Mouse (Mus musculus) stomach, postnatal 0 days (tissue): Measurements from ENCODE around the gene Polr2e. TPM values are rescaled to one million over a fixed set of nuclear protein-coding genes. Genes with fewer than 3 reads are reported as not detected.

Experiments used
- ATAC-seq: fragments of 200-750 bp; cut with Nextera tagmentation; 2 replicates; pipeline ENCODE4 v1.8.0; 2017; ENCODE audit not compliant: low FRiP score, low TSS enrichment
- DNase-seq: peaks from one replicate; pipeline ENCODE4 v3.0.0-alpha.2; 2016; ENCODE audit warnings: low spot score
- H3K27ac ChIP-seq: fragments of 300-500 bp; sonication (generic); replicated peaks from 2 replicates; pipeline ENCODE4 v1.5.1; 2014; ENCODE audit warnings: mild to moderate bottlenecking, control low read depth
- H3K27me3 ChIP-seq: fragments of 300-500 bp; sonication (generic); 2 replicates; pipeline ENCODE4 v1.6.1; 2014; ENCODE audit warnings: low read length; ENCODE audit not compliant: control insufficient read depth, insufficient read depth
- H3K36me3 ChIP-seq: fragments of 300-500 bp; sonication (generic); 2 replicates; pipeline ENCODE4 v1.6.1; 2014; ENCODE audit warnings: low read length, mixed read lengths; ENCODE audit not compliant: control insufficient read depth, insufficient read depth
- H3K4me1 ChIP-seq: fragments of 300-500 bp; sonication (generic); replicated peaks from 2 replicates; pipeline ENCODE4 v1.6.1; 2014; ENCODE audit warnings: antibody characterized with exemption; ENCODE audit not compliant: control insufficient read depth, insufficient read depth
- H3K4me2 ChIP-seq: fragments of 300-500 bp; sonication (generic); replicated peaks from 2 replicates; pipeline ENCODE4 v1.6.1; 2014; ENCODE audit warnings: low read depth, mild to moderate bottlenecking, control low read depth, moderate library complexity
- H3K4me3 ChIP-seq: fragments of 300-500 bp; sonication (generic); 2 replicates; pipeline ENCODE4 v1.5.1; 2014; ENCODE audit warnings: low read depth, low read length, control low read depth
- H3K9ac ChIP-seq: fragments of 300-500 bp; sonication (generic); 2 replicates; pipeline ENCODE4 v1.6.1; 2014; ENCODE audit warnings: mild to moderate bottlenecking, low read length, control low read depth, mixed read lengths
- H3K9me3 ChIP-seq: fragments of 300-500 bp; sonication (generic); 2 replicates; pipeline ENCODE4 v1.6.1; 2016; ENCODE audit warnings: low read length; ENCODE audit not compliant: control insufficient read depth
- CTCF ChIP-seq: IDR thresholded peaks from 2 replicates; pipeline ENCODE4 v1.5.1; 2016; ENCODE audit warnings: antibody characterized with exemption, low read depth, mild to moderate bottlenecking, moderate library complexity
- EP300 ChIP-seq: optimal IDR thresholded peaks from 2 replicates; pipeline ENCODE3; 2016; ENCODE audit warnings: antibody characterized with exemption
- WGBS: fragments of 180-500 bp; shearing (Covaris S2); extraction: QIAGEN DNeasy Blood & Tissue Kit; methylation state at CpG from one replicate; pipeline ENCODE4 v1.1.7; 2014; 5-methylcytosine and 5-hydroxymethylcytosine counted together
- polyA plus RNA-seq: library from polyadenylated mRNA; unstranded; fragments of >200 nt; fragmentation: Nextera tagmentation; extraction: Ambion mirVana; gene quantifications from 2 replicates; pipeline ENCODE4 v1.2.1, GENCODE M21; 2015

Polr2e gene
- polyA plus RNA-seq, 1 experiment from 2014 or later = 122 TPM

GRCm38 (mm10) chr10:80035686-80036085 is 3.9 kb downstream of the Polr2e start:
- no peak overlapping the region for H3K4me3 ChIP-seq
- no peak overlapping the region for H3K9ac ChIP-seq
- no peak for ATAC-seq
- H3K4me1 ChIP-seq = peaks cover 14% of the 10 kb centered on the region; the same call in 1 of the 2 replicates
- H3K27me3 ChIP-seq = no peaks in the 10 kb centered on the region
- DNase-seq = no peak
- no peaks in the 10 kb centered on the region for H3K9me3 ChIP-seq
- 88% methylated on average over 5 of the region's 5 CpGs for WGBS
- H3K27ac ChIP-seq = peak overlapping the region; percentile 45; the same call in 1 of the 2 replicates
- peaks cover 18% of the 10 kb centered on the region for H3K36me3 ChIP-seq
- H3K4me2 ChIP-seq = no peak overlapping the region
- TF ChIP-seq EP300 = no peak
- TF ChIP-seq CTCF = no peak

GRCm38 (mm10) chr10:80035148-80035547 is 4.4 kb downstream of the Polr2e start:
- Histone ChIP-seq H3K4me3 (no peak overlapping the region), H3K27ac (peak overlapping the region; percentile 45; the same call in 1 of the 2 replicates), H3K9ac (0 out of 2 replicates have a peak overlapping the region, but pooled peaks have one; percentile 13), H3K36me3 (peaks cover 18% of the 10 kb centered on the region), H3K4me1 (peaks cover 14% of the 10 kb centered on the region; the same call in 1 of the 2 replicates), H3K27me3 (no peaks in the 10 kb centered on the region), H3K9me3 (no peaks in the 10 kb centered on the region), H3K4me2 (no peak overlapping the region)
- ATAC-seq (no peak), DNase-seq (no peak)
- WGBS = 86% methylated on average over 8 of the region's 8 CpGs
- TF ChIP-seq EP300 (no peak), CTCF (no peak)

GRCm38 (mm10) chr10:80033511-80034391 is 5.8 kb downstream of the Polr2e start:
- ATAC-seq (peak; percentile 55), DNase-seq (peak; percentile 56)
- Histone ChIP-seq H3K9ac (peak overlapping the region; percentile 23; the same call in 1 of the 2 replicates), H3K4me3 (no peak overlapping the region), H3K9me3 (no peaks in the 10 kb centered on the region), H3K27ac (peak overlapping the region; percentile 85), H3K4me2 (peak overlapping the region; percentile 3; the same call in 1 of the 2 replicates), H3K36me3 (peaks cover 18% of the 10 kb centered on the region), H3K27me3 (no peaks in the 10 kb centered on the region), H3K4me1 (peaks cover 14% of the 10 kb centered on the region; the same call in 1 of the 2 replicates)
- TF ChIP-seq CTCF = peak; percentile 79
- TF ChIP-seq EP300 = no peak
- 23% methylated on average over 9 of the region's 9 CpGs for WGBS

GRCm38 (mm10) chr10:80032799-80033480 is 6.7 kb downstream of the Polr2e start:
- 0 out of 2 replicates have a peak overlapping the region, but pooled peaks have one; percentile 35 for H3K9ac ChIP-seq
- no peak overlapping the region for H3K4me3 ChIP-seq
- peak overlapping the region; percentile 85 for H3K27ac ChIP-seq
- peaks cover 18% of the 10 kb centered on the region for H3K36me3 ChIP-seq
- H3K27me3 ChIP-seq = no peaks in the 10 kb centered on the region
- TF ChIP-seq EP300 (no peak), CTCF (no peak)
- DNase-seq (peak; percentile 53), ATAC-seq (peak; percentile 38)
- H3K9me3 ChIP-seq = no peaks in the 10 kb centered on the region
- 27% methylated on average over 5 of the region's 5 CpGs for WGBS
- peak overlapping the region; percentile 3; the same call in 1 of the 2 replicates for H3K4me2 ChIP-seq
- peaks cover 10% of the 10 kb centered on the region; the same call in 1 of the 2 replicates for H3K4me1 ChIP-seq

- Histone ChIP-seq H3K9ac (no peak overlapping the region), H3K4me2 (no peak overlapping the region), H3K36me3 (peaks cover 4% of the 10 kb centered on the region; the same call in 1 of the 2 replicates), H3K4me1 (peaks cover 10% of the 10 kb centered on the region; the same call in 1 of the 2 replicates), H3K27me3 (no peaks in the 10 kb centered on the region), H3K4me3 (no peak overlapping the region), H3K9me3 (no peaks in the 10 kb centered on the region), H3K27ac (no peak overlapping the region)
- WGBS = 85% methylated on average over 17 of the region's 17 CpGs
- TF ChIP-seq CTCF = no peak
- no peak for TF ChIP-seq EP300
- no peak for ATAC-seq
- DNase-seq = no peak
Observed at GRCm38 (mm10) chr10:80030736-80031135, 8.9 kb downstream of the Polr2e start.
